Mouse (Mus musculus): ENCODE results near the gene Pnpla6. TPM values are rescaled to one million over a fixed set of nuclear protein-coding genes. Genes with fewer than 3 reads are reported as not detected.

The Pnpla6 gene
- polyA plus RNA-seq, 1 experiment, result 28.0 TPM

DNA sequence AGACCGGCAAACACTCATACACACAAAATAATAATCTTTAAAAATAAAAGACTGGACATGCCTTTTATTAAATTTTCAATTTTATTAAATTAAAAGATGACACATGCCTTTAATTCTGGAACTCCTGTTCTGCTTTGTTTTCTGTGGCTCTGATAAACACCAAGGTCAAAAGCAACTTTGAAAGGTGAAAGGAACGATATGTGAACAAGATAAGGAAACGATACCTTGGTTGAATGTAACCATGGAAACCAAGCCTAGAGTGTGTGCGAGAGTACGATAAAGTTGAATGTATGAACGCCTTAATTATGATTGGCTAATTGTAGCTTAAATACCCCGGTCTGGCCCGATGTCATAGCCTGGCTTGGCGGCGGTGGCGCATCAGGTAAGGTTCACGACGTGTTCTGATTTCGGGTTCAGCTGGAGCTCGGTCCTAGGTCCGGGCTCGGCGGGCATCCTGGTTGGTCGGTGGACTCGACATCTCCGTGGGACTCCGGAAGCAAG is 32.9 kb upstream of the Pnpla6 start:
- no peaks in the 10 kb centered on the region for H3K4me1 ChIP-seq (ENCODE audit: control insufficient read depth, insufficient read depth, low read length)
- TF ChIP-seq CTCF (IDR thresholded peaks at IDR 0.05; ENCODE audit: borderline replicate concordance, insufficient read depth, low read length) (no peak), POLR2A (IDR thresholded peaks at IDR 0.05; ENCODE audit: low read depth, low read length) (no peak)
- H3K27ac ChIP-seq (ENCODE audit: insufficient read depth, low read length), result no peak overlapping the region
- H3K4me3 ChIP-seq (ENCODE audit: insufficient read depth, low read length), result no peak overlapping the region

DNA sequence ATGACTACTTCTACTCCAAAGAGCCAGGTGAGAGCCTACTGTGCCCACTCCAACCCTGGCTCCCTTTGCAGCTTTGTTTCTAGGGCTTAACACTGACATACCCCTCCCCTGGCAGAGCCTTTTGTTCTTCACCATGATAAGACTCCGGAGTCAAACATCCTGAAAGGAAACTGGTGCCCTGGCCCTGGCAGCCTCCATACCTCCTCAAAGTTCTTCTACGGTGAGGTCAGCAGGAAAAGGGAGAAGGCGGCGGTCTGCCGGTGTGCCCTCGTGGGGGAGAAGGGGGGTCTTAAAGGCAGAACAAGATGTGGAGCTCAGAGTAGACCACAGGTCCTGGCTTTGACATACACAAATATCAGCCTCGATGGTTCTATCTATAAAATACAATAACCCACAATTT is 31.6 kb upstream of the Pnpla6 start:
- H3K4me3 ChIP-seq (ENCODE audit: insufficient read depth, low read length), result no peak overlapping the region
- H3K4me1 ChIP-seq (ENCODE audit: control insufficient read depth, insufficient read depth, low read length), result no peaks in the 10 kb centered on the region
- no peak overlapping the region for H3K27ac ChIP-seq (ENCODE audit: insufficient read depth, low read length)
- no peak for TF ChIP-seq POLR2A (IDR thresholded peaks at IDR 0.05; ENCODE audit: low read depth, low read length)
- no peak for TF ChIP-seq CTCF (IDR thresholded peaks at IDR 0.05; ENCODE audit: borderline replicate concordance, insufficient read depth, low read length)

DNA sequence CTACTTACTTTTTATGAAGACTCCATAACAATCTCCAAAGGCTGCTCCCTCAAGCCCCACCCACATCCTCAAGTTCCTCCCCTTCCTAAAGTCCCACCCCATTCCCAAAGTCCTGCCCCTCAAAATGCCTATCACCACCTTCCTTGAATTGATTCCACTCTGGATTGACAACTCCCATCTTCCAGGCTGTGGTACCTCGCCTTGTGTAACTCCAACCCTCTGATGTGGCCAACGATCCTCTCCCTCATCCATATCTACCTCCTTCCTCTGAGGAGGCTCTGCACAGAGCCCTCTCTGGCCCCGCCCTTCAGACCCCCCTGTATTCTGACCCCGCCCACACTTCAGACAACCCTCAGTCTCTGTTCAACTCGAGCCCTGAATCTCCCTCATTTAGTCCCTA is 30.0 kb upstream of the Pnpla6 start:
- TF ChIP-seq CTCF (IDR thresholded peaks at IDR 0.05; ENCODE audit: borderline replicate concordance, insufficient read depth, low read length) (no peak), POLR2A (IDR thresholded peaks at IDR 0.05; ENCODE audit: low read depth, low read length) (no peak)
- no peaks in the 10 kb centered on the region for H3K4me1 ChIP-seq (ENCODE audit: control insufficient read depth, insufficient read depth, low read length)
- H3K4me3 ChIP-seq (ENCODE audit: insufficient read depth, low read length), result no peak overlapping the region
- H3K27ac ChIP-seq (ENCODE audit: insufficient read depth, low read length), result no peak overlapping the region

DNA sequence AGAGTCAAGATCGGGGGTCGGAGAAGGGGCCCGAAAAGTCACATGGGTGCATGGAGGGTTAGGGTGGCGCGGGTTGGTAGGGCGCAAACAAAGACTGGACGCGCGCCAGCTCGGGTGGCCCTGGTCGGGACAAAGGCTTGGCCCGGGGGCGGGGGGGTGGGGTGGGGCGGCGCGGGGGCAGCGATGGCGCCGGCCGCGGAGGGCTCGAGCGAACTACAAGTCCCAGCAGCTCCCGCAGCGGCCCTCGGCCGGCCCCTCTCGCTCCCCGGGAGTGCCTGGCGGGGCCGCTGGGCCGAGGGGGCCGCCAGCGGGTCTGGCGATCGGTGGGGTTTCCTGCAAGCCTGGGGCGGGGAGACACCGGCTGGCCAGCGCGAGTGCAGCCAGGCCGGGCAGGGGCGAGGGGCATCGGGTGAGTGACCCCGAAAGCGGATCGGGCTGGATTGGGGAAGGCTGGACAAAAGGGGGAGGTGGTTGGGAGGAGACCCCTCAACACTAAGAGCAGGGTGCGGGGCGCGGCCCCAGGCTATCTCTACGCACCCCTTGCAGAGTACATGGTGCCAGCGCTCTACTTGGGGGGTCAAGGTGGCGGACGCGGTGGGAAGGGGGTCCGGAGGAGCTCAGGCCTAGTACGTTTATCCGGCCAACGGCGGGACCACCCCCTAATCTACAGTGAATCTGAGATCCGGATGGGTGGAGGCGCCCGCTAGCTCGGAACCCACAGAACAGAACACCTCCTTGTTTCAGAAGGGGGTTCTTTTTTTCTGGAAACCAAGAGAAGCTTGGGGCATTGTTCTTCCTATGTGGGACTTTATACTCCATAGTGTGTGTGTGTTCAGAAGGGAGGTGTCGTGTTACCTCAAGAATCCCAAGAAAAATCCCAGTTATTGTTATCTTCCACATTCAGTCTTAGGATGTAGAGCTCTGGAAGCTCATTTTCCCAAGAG is 22.0 kb upstream of the Pnpla6 start, which contains the start of gene Zfp358:
Gene Zfp358, plus strand, starts transcription at position 238 of the 944 bp plus-strand sequence.
- no peaks in the 10 kb centered on the region for H3K4me1 ChIP-seq (ENCODE audit: control insufficient read depth, insufficient read depth, low read length)
- peak; percentile 68 for TF ChIP-seq POLR2A (IDR thresholded peaks at IDR 0.05; ENCODE audit: low read depth, low read length)
- TF ChIP-seq CTCF (IDR thresholded peaks at IDR 0.05; ENCODE audit: borderline replicate concordance, insufficient read depth, low read length), result no peak
- peak within 1 kb of the TSS; percentile 96 for H3K4me3 ChIP-seq (ENCODE audit: insufficient read depth, low read length)
- H3K27ac ChIP-seq (ENCODE audit: insufficient read depth, low read length), result peak within 1 kb of the TSS; percentile 49

DNA sequence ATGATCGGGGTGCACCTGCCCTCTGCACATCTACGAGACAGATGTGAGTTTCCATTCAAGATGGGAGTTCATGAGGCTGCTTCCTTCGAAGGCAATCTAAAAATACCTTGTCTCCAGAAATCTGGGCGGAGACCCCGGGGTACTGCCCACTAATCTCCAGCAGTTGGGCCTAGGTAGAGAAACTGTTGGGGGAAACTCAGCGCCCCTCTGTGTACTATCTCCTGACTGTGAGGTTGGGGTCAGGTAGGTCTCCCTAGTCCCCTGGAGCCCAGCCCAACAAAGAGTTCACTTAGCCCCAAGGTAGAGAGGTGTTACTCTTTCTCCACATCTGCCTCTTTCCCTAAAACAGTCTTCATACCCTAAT is 21.4 kb upstream of the Pnpla6 start:
- Histone ChIP-seq H3K4me3 (ENCODE audit: insufficient read depth, low read length) (peak overlapping the region; percentile 96), H3K27ac (ENCODE audit: insufficient read depth, low read length) (no peak overlapping the region), H3K4me1 (ENCODE audit: control insufficient read depth, insufficient read depth, low read length) (no peaks in the 10 kb centered on the region)
- TF ChIP-seq CTCF (IDR thresholded peaks at IDR 0.05; ENCODE audit: borderline replicate concordance, insufficient read depth, low read length), result no peak
- TF ChIP-seq POLR2A (IDR thresholded peaks at IDR 0.05; ENCODE audit: low read depth, low read length), result no peak

DNA sequence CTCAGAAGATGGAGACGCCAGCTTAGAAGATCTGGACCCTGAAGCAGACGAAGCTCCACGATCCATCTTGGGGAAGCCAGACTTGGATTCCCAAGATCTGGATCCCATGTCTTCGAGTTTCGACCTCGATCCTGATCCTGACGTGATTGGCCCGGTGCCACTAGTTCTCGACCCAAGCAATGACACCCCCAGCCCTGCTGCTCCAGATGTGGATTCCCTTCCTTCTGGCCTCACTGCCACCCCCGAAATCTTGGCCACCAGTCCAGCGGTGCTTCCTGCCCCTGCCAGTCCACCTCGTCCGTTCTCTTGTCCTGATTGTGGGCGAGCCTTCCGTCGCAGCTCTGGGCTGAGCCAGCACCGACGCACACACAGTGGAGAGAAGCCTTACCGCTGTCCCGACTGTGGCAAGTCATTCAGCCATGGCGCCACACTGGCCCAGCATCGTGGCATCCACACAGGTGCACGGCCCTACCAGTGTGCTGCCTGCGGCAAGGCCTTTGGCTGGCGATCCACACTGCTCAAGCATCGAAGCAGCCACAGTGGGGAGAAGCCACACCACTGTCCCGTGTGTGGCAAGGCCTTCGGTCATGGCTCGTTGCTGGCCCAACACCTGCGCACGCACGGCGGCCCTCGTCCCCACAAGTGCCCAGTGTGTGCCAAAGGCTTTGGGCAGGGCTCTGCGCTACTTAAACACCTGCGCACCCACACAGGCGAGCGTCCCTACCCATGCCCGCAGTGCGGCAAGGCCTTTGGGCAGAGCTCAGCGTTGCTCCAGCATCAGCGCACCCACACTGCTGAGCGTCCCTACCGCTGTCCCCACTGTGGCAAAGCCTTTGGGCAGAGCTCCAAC is 19.4 kb upstream of the Pnpla6 start:
- no peak overlapping the region for H3K27ac ChIP-seq (ENCODE audit: insufficient read depth, low read length)
- no peak overlapping the region for H3K4me3 ChIP-seq (ENCODE audit: insufficient read depth, low read length)
- TF ChIP-seq POLR2A (IDR thresholded peaks at IDR 0.05; ENCODE audit: low read depth, low read length), result no peak
- no peak for TF ChIP-seq CTCF (IDR thresholded peaks at IDR 0.05; ENCODE audit: borderline replicate concordance, insufficient read depth, low read length)
- no peaks in the 10 kb centered on the region for H3K4me1 ChIP-seq (ENCODE audit: control insufficient read depth, insufficient read depth, low read length)

DNA sequence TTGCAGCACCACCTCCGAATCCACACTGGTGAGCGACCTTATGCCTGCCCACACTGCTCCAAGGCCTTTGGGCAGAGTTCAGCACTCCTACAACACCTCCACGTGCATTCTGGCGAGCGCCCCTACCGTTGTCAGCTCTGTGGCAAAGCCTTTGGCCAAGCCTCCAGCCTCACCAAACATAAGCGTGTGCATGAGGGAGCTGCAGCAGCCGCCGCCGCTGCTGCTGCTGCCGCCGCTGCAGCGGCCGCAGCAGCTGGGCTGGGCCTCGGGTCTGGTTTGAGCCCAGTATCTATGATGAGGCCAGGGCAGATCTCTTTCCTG is 18.8 kb upstream of the Pnpla6 start:
- Histone ChIP-seq H3K4me3 (ENCODE audit: insufficient read depth, low read length) (no peak overlapping the region), H3K4me1 (ENCODE audit: control insufficient read depth, insufficient read depth, low read length) (peaks cover 2% of the 10 kb centered on the region; the same call in 1 of the 2 replicates), H3K27ac (ENCODE audit: insufficient read depth, low read length) (no peak overlapping the region)
- TF ChIP-seq CTCF (IDR thresholded peaks at IDR 0.05; ENCODE audit: borderline replicate concordance, insufficient read depth, low read length) (no peak), POLR2A (IDR thresholded peaks at IDR 0.05; ENCODE audit: low read depth, low read length) (no peak)

DNA sequence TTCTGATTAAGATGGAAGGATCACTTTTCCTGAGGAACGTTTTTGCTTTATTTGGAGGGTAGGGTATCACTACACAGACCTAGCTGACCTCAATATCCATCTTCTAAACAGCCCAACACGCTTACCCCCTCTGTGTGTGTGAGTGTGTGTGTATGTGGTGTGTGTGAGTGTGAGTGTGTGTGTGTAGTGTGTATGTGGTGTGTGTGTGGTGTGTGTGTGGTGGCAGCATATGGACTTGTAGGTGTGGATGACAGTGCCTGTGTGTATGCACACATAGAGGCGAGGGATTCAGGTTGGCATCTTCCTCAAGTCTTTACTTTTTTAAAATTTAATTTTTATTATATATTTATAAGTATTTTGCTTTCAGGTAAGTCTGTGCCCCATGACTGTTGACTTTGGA is 16.6 kb upstream of the Pnpla6 start:
- H3K4me1 ChIP-seq (ENCODE audit: control insufficient read depth, insufficient read depth, low read length), result peaks cover 7% of the 10 kb centered on the region
- TF ChIP-seq POLR2A (IDR thresholded peaks at IDR 0.05; ENCODE audit: low read depth, low read length) (peak; percentile 56), CTCF (IDR thresholded peaks at IDR 0.05; ENCODE audit: borderline replicate concordance, insufficient read depth, low read length) (no peak)
- no peak overlapping the region for H3K4me3 ChIP-seq (ENCODE audit: insufficient read depth, low read length)
- no peak overlapping the region for H3K27ac ChIP-seq (ENCODE audit: insufficient read depth, low read length)

DNA sequence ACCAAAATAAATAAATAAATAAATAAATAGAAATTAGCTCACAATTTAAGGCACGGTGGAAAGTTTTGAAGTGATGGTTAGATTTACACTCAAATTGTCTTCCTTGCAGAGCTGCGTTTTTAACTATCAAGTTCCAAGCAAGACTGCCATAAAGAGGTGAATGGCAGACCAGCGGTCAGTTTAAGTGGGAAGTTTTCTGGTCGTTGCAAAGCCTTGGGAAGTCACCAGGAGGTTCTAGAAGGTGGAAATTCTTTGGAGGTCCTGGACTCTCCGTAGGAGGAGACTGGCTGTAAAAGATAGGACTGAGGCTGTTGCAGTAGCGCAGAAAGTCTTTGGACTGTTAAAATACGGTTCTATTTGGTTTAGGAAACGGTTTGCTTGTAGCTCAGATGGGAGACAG is 15.4 kb upstream of the Pnpla6 start:
- Histone ChIP-seq H3K27ac (ENCODE audit: insufficient read depth, low read length) (peak overlapping the region; percentile 82), H3K4me3 (ENCODE audit: insufficient read depth, low read length) (peak overlapping the region; percentile 72), H3K4me1 (ENCODE audit: control insufficient read depth, insufficient read depth, low read length) (peaks cover 7% of the 10 kb centered on the region)
- TF ChIP-seq POLR2A (IDR thresholded peaks at IDR 0.05; ENCODE audit: low read depth, low read length) (no peak), CTCF (IDR thresholded peaks at IDR 0.05; ENCODE audit: borderline replicate concordance, insufficient read depth, low read length) (no peak)
